In the genomic region with DNA sequence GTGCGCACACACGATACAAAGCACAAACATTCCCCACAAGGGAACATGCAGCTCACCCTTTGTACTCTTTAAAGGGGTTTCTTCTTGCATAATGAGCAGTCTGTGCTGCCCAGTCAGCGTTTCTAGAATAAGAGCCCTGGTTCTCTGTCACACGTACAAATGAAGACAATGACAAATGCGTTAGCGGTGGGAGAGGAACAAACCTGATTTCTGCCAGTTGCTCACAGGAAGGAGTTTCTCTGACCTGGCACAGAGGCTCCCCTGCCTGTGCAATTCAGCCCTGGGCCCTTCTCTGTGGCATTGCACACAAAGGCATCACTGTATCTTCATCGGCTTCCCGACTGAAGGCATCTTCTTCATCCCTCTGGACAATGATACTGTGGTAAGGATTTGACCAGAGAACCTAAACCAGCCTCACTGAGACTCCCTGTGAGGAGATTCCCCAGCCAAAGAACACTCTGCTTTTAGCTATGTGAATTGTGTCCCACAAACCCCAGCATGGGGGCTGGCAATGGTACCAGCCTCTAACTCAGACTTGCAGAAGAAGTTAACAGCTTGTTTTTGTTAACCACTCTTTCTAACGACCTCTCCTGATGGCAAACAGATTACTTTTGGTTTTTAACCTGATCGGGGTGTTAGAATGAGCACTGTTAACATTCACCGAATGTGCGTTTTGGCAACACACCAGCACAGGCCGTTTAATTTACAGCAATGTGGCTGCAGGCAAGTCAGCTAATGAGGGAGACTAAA, we compare ENCODE assay signal across 9 mouse cellular contexts.
DNase-seq lines count a peak whose midpoint lies in the region; ATAC-seq lines count a peak whose summit lies in the region.
"Had no signal": no experiment of that assay in that cellular context is flagged by ENCODE, and none has a peak within 500 bp of the region (broad histone marks: within the 10 kb centered on the region; RNA-seq: fewer than 3 reads in every experiment).

No protein-coding gene starts in this region.

- H3K4me3 ChIP-seq in hindbrain, embryonic 10.5 days = no peak overlapping the region
- no peak overlapping the region for H3K4me3 ChIP-seq in limb, embryonic 12.5 days (replicated peaks)

- H3K4me1 ChIP-seq in hindbrain, embryonic 10.5 days (replicated peaks) = peaks cover 34% of the 10 kb centered on the region
- peaks cover 22% of the 10 kb centered on the region for H3K4me1 ChIP-seq in limb, embryonic 12.5 days (replicated peaks)

- peak overlapping the region; percentile 23 for H3K9ac ChIP-seq in limb, embryonic 12.5 days (replicated peaks)

- WGBS in hindbrain, embryonic 10.5 days = 41% methylated on average over 13 of the region's 13 CpGs
- WGBS in limb, embryonic 12.5 days = 28% methylated on average over 13 of the region's 13 CpGs

- H3K36me3 ChIP-seq in hindbrain, embryonic 10.5 days = no peaks in the 10 kb centered on the region
- no peaks in the 10 kb centered on the region for H3K36me3 ChIP-seq in limb, embryonic 12.5 days

- peak overlapping the region; percentile 18 for H3K4me2 ChIP-seq in limb, embryonic 12.5 days

- peak; percentile 58 for DNase-seq in Muller cell, postnatal 12 days (ENCODE audit: inconsistent ontology term)
- peak; percentile 37 for DNase-seq in cerebellum, adult 8-10 months
- DNase-seq in hindbrain, embryonic 10.5 days (ENCODE audit: low spot score) = peak; percentile 31
- no peak for DNase-seq in left cerebral cortex, adult 18-20 months (ENCODE audit: low spot score in 2 of 2)
- DNase-seq in thymus, postnatal 10 days (ENCODE audit: low spot score in 2 of 2) = no peak
- DNase-seq in left cerebral cortex, adult 9 months (ENCODE audit: low spot score in 2 of 2) = no peak
- DNase-seq: gastrocnemius, postnatal 36 days had no signal

- peaks cover 2% of the 10 kb centered on the region; the same call in 1 of the 2 replicates for H3K27me3 ChIP-seq in hindbrain, embryonic 10.5 days (ENCODE audit: insufficient read depth, poor library complexity, severe bottlenecking)
- H3K27me3 ChIP-seq in limb, embryonic 12.5 days = no peaks in the 10 kb centered on the region

- H3K27ac ChIP-seq in hindbrain, embryonic 10.5 days = peak overlapping the region; percentile 77
- peak overlapping the region; percentile 86 for H3K27ac ChIP-seq in limb, embryonic 12.5 days

- ATAC-seq in limb, embryonic 12.5 days (ENCODE audit: insufficient number of reproducible peaks, insufficient read depth, low FRiP score, low TSS enrichment, low read depth) = peak; percentile 38; the same call in 1 of the 2 replicates
- ATAC-seq in granulocyte monocyte progenitor cell, adult 5-6 weeks (replicated peaks; ENCODE audit: poor library complexity, severe bottlenecking) = no peak

- no peaks in the 10 kb centered on the region for H3K9me3 ChIP-seq in hindbrain, embryonic 10.5 days
- H3K9me3 ChIP-seq in limb, embryonic 12.5 days = no peaks in the 10 kb centered on the region

Comparison
In these comparisons a context has a peak if more than half of its experiments do, and no peak if none do; other contexts are left out.
1. DNase-seq: peak in Muller cell, postnatal 12 days (single experiment), cerebellum, adult 8-10 months (single experiment) and hindbrain, embryonic 10.5 days (single experiment); none in left cerebral cortex, adult 18-20 months (0 of 2), thymus, postnatal 10 days (0 of 2) and left cerebral cortex, adult 9 months (0 of 2).